Mouse (Mus musculus): Measurements from ENCODE around the gene Slc48a1. TPM values are rescaled to one million over a fixed set of nuclear protein-coding genes. Genes with fewer than 3 reads are reported as not detected.

Gene Slc48a1
- polyA plus RNA-seq, 1 experiment from 2014 or later: 69.5 TPM

- WGBS: 63% methylated on average over 5 of the region's 5 CpGs
- Histone ChIP-seq H3K36me3 (ENCODE audit: insufficient read depth, low read length) (peaks cover 16% of the 10 kb centered on the region; the same call in 1 of the 2 replicates), H3K9ac (replicated peaks; ENCODE audit: low read depth) (no peak overlapping the region), H3K4me1 (ENCODE audit: insufficient read depth, low read depth, low read length) (peaks cover 10% of the 10 kb centered on the region), H3K27me3 (replicated peaks; ENCODE audit: insufficient read depth, low read length) (no peaks in the 10 kb centered on the region), H3K4me3 (ENCODE audit: low read depth, low read length) (no peak overlapping the region), H3K9me3 (ENCODE audit: low read length) (no peaks in the 10 kb centered on the region), H3K27ac (ENCODE audit: low read length) (no peak overlapping the region), H3K4me2 (replicated peaks; ENCODE audit: low read depth, low read length) (no peak overlapping the region)
- ATAC-seq (no peak), DNase-seq (ENCODE audit: low spot score) (no peak)
- TF ChIP-seq CTCF (IDR thresholded peaks at IDR 0.05) (no peak), EP300 (IDR thresholded peaks at IDR 0.05) (no peak)
Measured at GRCm38 (mm10) chr15:97760952-97761351, 17.4 kb upstream of the Slc48a1 start.

- no peak overlapping the region for H3K9ac ChIP-seq (replicated peaks; ENCODE audit: low read depth)
- no peak overlapping the region for H3K4me2 ChIP-seq (replicated peaks; ENCODE audit: low read depth, low read length)
- H3K36me3 ChIP-seq (ENCODE audit: insufficient read depth, low read length): peaks cover 16% of the 10 kb centered on the region; the same call in 1 of the 2 replicates
- TF ChIP-seq EP300 (IDR thresholded peaks at IDR 0.05): no peak
- peak; percentile 19; the same call in 1 of the 2 replicates for TF ChIP-seq CTCF (IDR thresholded peaks at IDR 0.05)
- peaks cover 10% of the 10 kb centered on the region for H3K4me1 ChIP-seq (ENCODE audit: insufficient read depth, low read depth, low read length)
- H3K27ac ChIP-seq (ENCODE audit: low read length): 0 out of 2 replicates have a peak overlapping the region, but pooled peaks have one; percentile 20
- no peaks in the 10 kb centered on the region for H3K9me3 ChIP-seq (ENCODE audit: low read length)
- no peaks in the 10 kb centered on the region for H3K27me3 ChIP-seq (replicated peaks; ENCODE audit: insufficient read depth, low read length)
- no peak overlapping the region for H3K4me3 ChIP-seq (ENCODE audit: low read depth, low read length)
- no peak for ATAC-seq
- no peak for DNase-seq (ENCODE audit: low spot score)
- 51% methylated on average over 13 of the region's 13 CpGs for WGBS
Measured at GRCm38 (mm10) chr15:97761438-97761837, 16.9 kb upstream of the Slc48a1 start.

GRCm38 (mm10) chr15:97762733-97763132, 15.6 kb upstream of the Slc48a1 start:
- 46% methylated on average over 9 of the region's 9 CpGs for WGBS
- H3K9ac ChIP-seq (replicated peaks; ENCODE audit: low read depth): no peak overlapping the region
- peak; percentile 7; the same call in 1 of the 2 replicates for TF ChIP-seq EP300 (IDR thresholded peaks at IDR 0.05)
- no peak for TF ChIP-seq CTCF (IDR thresholded peaks at IDR 0.05)
- no peaks in the 10 kb centered on the region for H3K9me3 ChIP-seq (ENCODE audit: low read length)
- H3K4me2 ChIP-seq (replicated peaks; ENCODE audit: low read depth, low read length): no peak overlapping the region
- peaks cover 10% of the 10 kb centered on the region for H3K4me1 ChIP-seq (ENCODE audit: insufficient read depth, low read depth, low read length)
- ATAC-seq (peak; percentile 13), DNase-seq (ENCODE audit: low spot score) (peak; percentile 48)
- no peak overlapping the region for H3K4me3 ChIP-seq (ENCODE audit: low read depth, low read length)
- no peaks in the 10 kb centered on the region for H3K27me3 ChIP-seq (replicated peaks; ENCODE audit: insufficient read depth, low read length)
- no peak overlapping the region for H3K27ac ChIP-seq (ENCODE audit: low read length)
- peaks cover 14% of the 10 kb centered on the region; the same call in 1 of the 2 replicates for H3K36me3 ChIP-seq (ENCODE audit: insufficient read depth, low read length)

GRCm38 (mm10) chr15:97763256-97764049, 14.9 kb upstream of the Slc48a1 start:
- ATAC-seq (no peak), DNase-seq (ENCODE audit: low spot score) (no peak)
- no peaks in the 10 kb centered on the region for H3K9me3 ChIP-seq (ENCODE audit: low read length)
- H3K27ac ChIP-seq (ENCODE audit: low read length): 0 out of 2 replicates have a peak overlapping the region, but pooled peaks have one; percentile 26
- TF ChIP-seq CTCF (IDR thresholded peaks at IDR 0.05) (no peak), EP300 (IDR thresholded peaks at IDR 0.05) (no peak)
- no peaks in the 10 kb centered on the region for H3K27me3 ChIP-seq (replicated peaks; ENCODE audit: insufficient read depth, low read length)
- peaks cover 10% of the 10 kb centered on the region; the same call in 1 of the 2 replicates for H3K36me3 ChIP-seq (ENCODE audit: insufficient read depth, low read length)
- H3K4me1 ChIP-seq (ENCODE audit: insufficient read depth, low read depth, low read length): peaks cover 10% of the 10 kb centered on the region
- H3K4me3 ChIP-seq (ENCODE audit: low read depth, low read length): no peak overlapping the region
- H3K9ac ChIP-seq (replicated peaks; ENCODE audit: low read depth): no peak overlapping the region
- no peak overlapping the region for H3K4me2 ChIP-seq (replicated peaks; ENCODE audit: low read depth, low read length)
- WGBS: 52% methylated on average over 9 of the region's 9 CpGs

GRCm38 (mm10) chr15:97764532-97764931, 13.8 kb upstream of the Slc48a1 start:
- Histone ChIP-seq H3K4me1 (ENCODE audit: insufficient read depth, low read depth, low read length) (peaks cover 10% of the 10 kb centered on the region), H3K9me3 (ENCODE audit: low read length) (no peaks in the 10 kb centered on the region)

GRCm38 (mm10) chr15:97765090-97765794, 13.1 kb upstream of the Slc48a1 start:
- Histone ChIP-seq H3K9me3 (ENCODE audit: low read length) (no peaks in the 10 kb centered on the region), H3K27ac (ENCODE audit: low read length) (peak overlapping the region; percentile 59), H3K4me3 (ENCODE audit: low read depth, low read length) (peak overlapping the region; percentile 55), H3K4me2 (replicated peaks; ENCODE audit: low read depth, low read length) (peak overlapping the region; percentile 69), H3K4me1 (ENCODE audit: insufficient read depth, low read depth, low read length) (peaks cover 10% of the 10 kb centered on the region), H3K9ac (replicated peaks; ENCODE audit: low read depth) (no peak overlapping the region; the same call in 1 of the 2 replicates), H3K27me3 (replicated peaks; ENCODE audit: insufficient read depth, low read length) (no peaks in the 10 kb centered on the region), H3K36me3 (ENCODE audit: insufficient read depth, low read length) (0 out of 2 replicates have a peak, but pooled peaks cover 3% of the 10 kb centered on the region)
- DNase-seq (ENCODE audit: low spot score) (peak; percentile 52), ATAC-seq (peak; percentile 4; the same call in 1 of the 2 replicates)
- TF ChIP-seq EP300 (IDR thresholded peaks at IDR 0.05) (no peak), CTCF (IDR thresholded peaks at IDR 0.05) (no peak)
- 27% methylated on average over 13 of the region's 13 CpGs for WGBS

More at GRCm38 (mm10) chr15:97764532-97764931, 13.8 kb upstream of the Slc48a1 start:
- H3K4me3 ChIP-seq (ENCODE audit: low read depth, low read length): no peak overlapping the region
- H3K27ac ChIP-seq (ENCODE audit: low read length): peak overlapping the region; percentile 51; the same call in 1 of the 2 replicates
- H3K27me3 ChIP-seq (replicated peaks; ENCODE audit: insufficient read depth, low read length): no peaks in the 10 kb centered on the region
- H3K9ac ChIP-seq (replicated peaks; ENCODE audit: low read depth): no peak overlapping the region
- H3K36me3 ChIP-seq (ENCODE audit: insufficient read depth, low read length): 0 out of 2 replicates have a peak, but pooled peaks cover 4% of the 10 kb centered on the region
- ATAC-seq: no peak
- WGBS: 50% methylated on average over 2 of the region's 2 CpGs
- TF ChIP-seq EP300 (IDR thresholded peaks at IDR 0.05) (no peak), CTCF (IDR thresholded peaks at IDR 0.05) (no peak)
- 0 out of 2 replicates have a peak overlapping the region, but pooled peaks have one; percentile 69 for H3K4me2 ChIP-seq (replicated peaks; ENCODE audit: low read depth, low read length)
- DNase-seq (ENCODE audit: low spot score): peak; percentile 54
